Mouse (Mus musculus): Measurements from ENCODE around the gene Atp6v1g3.

- TF ChIP-seq CTCF (IDR thresholded peaks at IDR 0.05) (no peak), EP300 (IDR thresholded peaks at IDR 0.05; ENCODE audit: insufficient read depth, low read depth, low read length) (no peak)
Observed at GRCm38 (mm10) chr1:138247699-138248483, 25.6 kb upstream of the Atp6v1g3 start.
